Mouse (Mus musculus) G1E (cell line): Measurements from ENCODE around the gene Atp5g1. TPM values are rescaled to one million over a fixed set of nuclear protein-coding genes. Genes with fewer than 3 reads are reported as not detected.
A peak's percentile ranks its signal among the peaks of the same experiment; 100 is the strongest.

Experiments
- ATAC-seq: 2 replicates; pipeline ENCODE4 v1.8.0; 2016; ENCODE audit warnings: mild to moderate bottlenecking; ENCODE audit not compliant: insufficient number of reproducible peaks, poor library complexity, low FRiP score, severe bottlenecking; ENCODE audit errors: extremely low read depth
- DNase-seq: peaks from one replicate; pipeline ENCODE4 v3.0.0; 2012; ENCODE audit warnings: low spot score
- H3K27me3 ChIP-seq: 2 replicates; pipeline ENCODE4 v1.6.1; 2012; ENCODE audit warnings: mild to moderate bottlenecking, low read length, inconsistent platforms; ENCODE audit not compliant: insufficient read depth
- H3K36me3 ChIP-seq: replicated peaks from 2 replicates; pipeline ENCODE3; 2012; ENCODE audit warnings: mild to moderate bottlenecking, inconsistent platforms
- H3K4me1 ChIP-seq: 2 replicates; pipeline ENCODE4 v1.6.1; 2012; ENCODE audit warnings: low read depth, low read length, inconsistent platforms, mixed read lengths; ENCODE audit not compliant: insufficient read depth
- H3K4me3 ChIP-seq: 2 replicates; pipeline ENCODE4 v1.5.1; 2012; ENCODE audit warnings: low read depth, mild to moderate bottlenecking, inconsistent platforms, low read length, moderate library complexity, mixed read lengths
- H3K9me3 ChIP-seq: replicated peaks from 2 replicates; pipeline ENCODE4 v1.6.1; 2012; ENCODE audit warnings: inconsistent platforms
- CTCF ChIP-seq: IDR thresholded peaks from 2 replicates; pipeline ENCODE4 v1.5.1; 2012; ENCODE audit warnings: low read depth, low read length, inconsistent platforms, mixed read lengths
- GATA1 ChIP-seq: IDR thresholded peaks from 2 replicates; pipeline ENCODE4 v1.6.1; 2012; ENCODE audit warnings: borderline replicate concordance, low read length, inconsistent platforms, mixed read lengths
- GATA2 ChIP-seq: IDR thresholded peaks from 2 replicates; pipeline ENCODE4 v1.6.1; 2012; ENCODE audit warnings: low read depth, low read length, inconsistent platforms, borderline replicate concordance
- POLR2AphosphoS5 ChIP-seq: IDR thresholded peaks from 2 replicates; pipeline ENCODE4 v1.6.1; 2012; ENCODE audit warnings: low read depth, low read length, inconsistent platforms; ENCODE audit not compliant: insufficient replicate concordance
- TAL1 ChIP-seq: conservative IDR thresholded peaks from 2 replicates; pipeline ENCODE4 v1.6.1; 2012; ENCODE audit warnings: low read depth, low read length, inconsistent platforms, mixed read lengths
- polyA plus RNA-seq: library from polyadenylated mRNA; stranded (reverse); fragments of >175 nt; gene quantifications from 2 replicates; pipeline ENCODE4 v1.2.3, GENCODE M21; 2012
- total RNA-seq, 2 experiments: library from RNA; stranded (forward) in 1 of 2; stranded (reverse) in 1 of 2; fragments of 200-1000 nt in 1 of 2; fragments of >200 nt in 1 of 2; fragmentation: Nextera tagmentation in 1 of 2; gene quantifications; 2 replicates each; pipeline ENCODE4 v1.2.3; 2014 to 2017

Gene Atp5g1
- total and polyA plus RNA-seq, 3 experiments = 108 to 385 (median 304) TPM

DNA sequence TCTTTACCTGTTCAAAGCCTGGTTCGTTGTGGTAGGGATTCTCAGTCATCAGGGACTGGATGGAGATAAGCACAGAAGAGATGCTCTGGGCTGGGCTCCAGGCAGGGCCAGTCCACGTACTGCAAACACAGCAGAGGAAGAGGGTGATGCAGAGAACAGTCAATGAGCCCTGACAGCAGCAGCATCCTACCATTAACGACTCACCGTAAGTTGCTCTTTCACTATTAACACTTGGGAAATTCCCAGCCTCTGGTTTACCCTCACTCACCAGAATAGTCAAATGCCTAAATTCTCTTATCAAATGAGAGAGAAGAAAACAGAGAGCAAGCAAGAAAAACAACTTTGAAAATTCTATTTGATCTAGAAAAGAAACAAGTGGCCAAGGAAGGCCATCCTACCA, 17.2 kb downstream of the Atp5g1 start:
- TF ChIP-seq GATA2 (no peak), GATA1 (no peak), CTCF (no peak), POLR2AphosphoS5 (no peak)
- H3K4me3 ChIP-seq = no peak overlapping the region
- ATAC-seq (no peak), DNase-seq (no peak)
- peaks cover 94% of the 10 kb centered on the region for H3K36me3 ChIP-seq
- H3K9me3 ChIP-seq = no peaks in the 10 kb centered on the region
- H3K27me3 ChIP-seq = no peaks in the 10 kb centered on the region
- H3K4me1 ChIP-seq = peaks cover 26% of the 10 kb centered on the region

DNA sequence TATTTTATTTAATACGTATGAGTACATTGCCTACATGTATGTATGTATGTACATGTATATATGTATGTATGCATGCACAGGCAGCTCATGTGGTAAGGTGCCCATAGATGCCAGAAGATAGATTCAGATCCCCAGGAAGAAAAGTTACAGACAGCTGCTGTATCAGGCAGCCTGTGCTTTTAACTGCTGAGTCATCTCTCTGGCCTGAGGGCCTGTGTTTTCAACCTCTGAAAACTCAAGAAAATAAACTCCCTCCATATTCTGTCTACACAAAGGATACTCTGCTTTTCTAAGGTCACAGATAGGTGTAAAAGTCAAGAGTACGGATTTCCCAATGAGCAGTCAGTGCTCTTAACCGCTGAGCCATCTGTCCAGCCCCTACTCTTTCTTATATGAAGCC, 24.6 kb downstream of the Atp5g1 start:
- no peaks in the 10 kb centered on the region for H3K27me3 ChIP-seq
- peaks cover 38% of the 10 kb centered on the region for H3K4me1 ChIP-seq
- DNase-seq (no peak), ATAC-seq (no peak)
- H3K36me3 ChIP-seq = peaks cover 98% of the 10 kb centered on the region
- TF ChIP-seq GATA2 = no peak
- TF ChIP-seq GATA1 = no peak
- TF ChIP-seq POLR2AphosphoS5 = no peak
- TF ChIP-seq CTCF = no peak
- TF ChIP-seq TAL1 = no peak
- no peak overlapping the region for H3K4me3 ChIP-seq
- H3K9me3 ChIP-seq = no peaks in the 10 kb centered on the region

DNA sequence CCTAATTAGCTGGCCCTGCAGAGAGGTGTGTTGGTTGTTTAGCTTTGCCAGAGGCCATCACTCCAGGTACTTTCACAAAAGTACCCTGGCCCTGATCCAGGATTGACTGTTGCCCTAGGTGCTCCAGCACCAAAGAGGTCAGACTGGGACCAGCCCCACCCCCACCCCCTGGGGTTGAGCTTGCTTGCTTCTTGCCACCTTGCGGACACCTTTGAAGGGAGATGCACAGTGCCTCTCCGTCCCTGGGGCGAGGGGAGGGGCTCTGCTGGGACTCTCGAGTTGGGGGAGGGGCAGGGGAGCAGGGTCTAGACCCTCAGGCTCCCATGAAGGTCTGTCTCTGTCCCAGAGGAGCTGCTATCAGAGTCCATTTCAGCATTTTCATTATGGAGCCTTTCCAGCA, 25.5 kb downstream of the Atp5g1 start:
- Histone ChIP-seq H3K4me3 (no peak overlapping the region), H3K36me3 (peaks cover 96% of the 10 kb centered on the region), H3K4me1 (peaks cover 42% of the 10 kb centered on the region), H3K27me3 (no peaks in the 10 kb centered on the region), H3K9me3 (no peaks in the 10 kb centered on the region)
- DNase-seq (no peak), ATAC-seq (no peak)
- TF ChIP-seq GATA1 (no peak), TAL1 (no peak)

DNA sequence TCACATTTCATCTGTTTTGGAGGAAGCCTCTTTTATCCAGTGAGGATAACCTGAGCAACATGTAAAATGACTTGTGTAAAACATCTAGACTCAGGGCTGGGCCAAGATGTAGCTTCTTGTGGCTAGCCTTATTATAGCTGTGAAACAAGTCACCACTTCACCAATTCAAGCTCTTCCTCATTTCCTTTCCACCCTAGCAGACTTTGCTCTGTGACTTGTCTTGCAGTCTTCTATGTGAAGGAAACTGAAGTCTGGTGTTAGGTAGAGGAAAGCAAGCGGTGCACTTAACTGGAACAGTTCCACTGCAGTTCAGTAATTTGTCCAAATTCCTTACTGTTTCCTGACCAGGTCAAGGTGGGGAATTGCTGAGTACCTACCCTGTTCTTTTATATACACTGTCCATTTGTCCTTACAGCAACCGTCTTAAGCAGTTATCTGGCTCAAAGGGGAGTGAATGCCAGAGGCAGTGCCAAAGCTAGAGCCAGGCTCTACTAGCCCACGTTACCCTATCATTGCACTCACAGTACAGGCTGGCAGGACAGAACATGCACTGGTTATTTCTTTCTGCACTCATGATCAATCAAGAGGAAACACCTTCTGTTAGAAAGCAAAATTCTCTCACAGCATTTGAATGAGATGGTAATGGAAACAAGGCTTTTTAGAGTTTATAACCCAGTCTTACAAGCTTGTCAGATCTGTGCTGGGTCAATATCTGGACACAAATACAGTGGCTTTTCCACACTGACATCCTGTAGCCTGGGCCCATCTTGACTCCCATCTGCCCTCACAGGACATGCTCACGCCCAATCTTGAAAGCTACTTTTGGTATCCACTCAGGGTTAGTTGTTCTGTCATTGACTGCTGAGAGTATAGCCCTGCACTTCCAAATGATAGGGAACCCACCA, 27.7 kb downstream of the Atp5g1 start:
- H3K4me3 ChIP-seq = no peak overlapping the region
- ATAC-seq (no peak), DNase-seq (no peak)
- no peaks in the 10 kb centered on the region for H3K27me3 ChIP-seq
- no peak for TF ChIP-seq TAL1
- no peak for TF ChIP-seq CTCF
- no peak; the same call in 1 of the 2 replicates for TF ChIP-seq POLR2AphosphoS5
- no peak for TF ChIP-seq GATA1
- no peak for TF ChIP-seq GATA2
- H3K36me3 ChIP-seq = peaks cover 97% of the 10 kb centered on the region
- no peaks in the 10 kb centered on the region for H3K9me3 ChIP-seq
- H3K4me1 ChIP-seq = peaks cover 36% of the 10 kb centered on the region

- Histone ChIP-seq H3K4me1 (peaks cover 32% of the 10 kb centered on the region), H3K4me3 (no peak overlapping the region), H3K36me3 (peaks cover 97% of the 10 kb centered on the region), H3K9me3 (no peaks in the 10 kb centered on the region), H3K27me3 (no peaks in the 10 kb centered on the region)
- ATAC-seq (no peak), DNase-seq (no peak)
- TF ChIP-seq TAL1 (no peak), POLR2AphosphoS5 (0 out of 2 replicates have a peak, but pooled peaks have one; percentile 62)
Measured at GRCm38 (mm10) chr11:96046793-96047192, 28.7 kb downstream of the Atp5g1 start.

DNA sequence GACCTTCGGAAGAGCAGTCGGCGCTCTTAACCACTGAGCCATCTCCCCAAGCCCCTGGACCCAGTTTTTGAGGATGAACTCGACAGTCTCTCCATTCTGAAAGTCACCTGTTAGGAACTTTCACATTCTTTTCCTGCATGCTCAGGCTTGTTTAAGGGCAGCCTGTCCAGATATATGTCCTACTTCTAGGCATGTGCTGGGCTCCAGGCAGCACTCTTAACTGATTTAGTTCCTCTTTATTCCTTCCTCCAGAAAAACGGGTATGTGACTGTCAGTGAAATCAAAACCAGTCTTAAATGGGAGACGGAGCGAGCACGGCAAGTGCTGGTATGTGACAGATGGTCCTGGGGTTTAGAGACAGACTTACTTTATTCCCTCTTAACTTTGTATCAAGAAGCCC, 29.4 kb downstream of the Atp5g1 start:
- TF ChIP-seq TAL1 (no peak), POLR2AphosphoS5 (no peak), GATA2 (no peak), GATA1 (no peak), CTCF (no peak)
- H3K4me1 ChIP-seq = peaks cover 24% of the 10 kb centered on the region

More for the DNA sequence above, 29.4 kb downstream of the Atp5g1 start:
- Histone ChIP-seq H3K9me3 (no peaks in the 10 kb centered on the region), H3K4me3 (no peak overlapping the region), H3K27me3 (no peaks in the 10 kb centered on the region), H3K36me3 (peaks cover 95% of the 10 kb centered on the region)
- ATAC-seq (no peak), DNase-seq (no peak)
